Mouse (Mus musculus): ENCODE results near the gene Uqcrh.
A peak's percentile ranks its signal among the peaks of the same experiment; 100 is the strongest.

Gene Uqcrh

GRCm38 (mm10) chr4:116074861-116075620, at the start of gene Uqcrh, which contains the start of gene Lrrc41:
Gene Uqcrh (minus strand): TSS chr4:116075071.
Gene Lrrc41 (plus strand): TSS chr4:116075269.
- peak; percentile 96 for DNase-seq (ENCODE audit: low spot score)

- DNase-seq (ENCODE audit: low spot score), result peak; percentile 99
These were observed 49.0 kb upstream of the Uqcrh start, which contains the start of the genes Rad54l and Pomgnt1 for GRCm38 (mm10) chr4:116123602-116124519. Gene Rad54l (minus strand): TSS chr4:116123690. Gene Pomgnt1 (plus strand): TSS chr4:116123840.

- DNase-seq (ENCODE audit: low spot score), result peak; percentile 17
These were observed 47.9 kb upstream of the Uqcrh start for GRCm38 (mm10) chr4:116122762-116123161.

GRCm38 (mm10) chr4:116111486-116111885, 36.6 kb upstream of the Uqcrh start:
- DNase-seq (ENCODE audit: low spot score), result no peak

GRCm38 (mm10) chr4:116110695-116111094, 35.8 kb upstream of the Uqcrh start:
- no peak for DNase-seq (ENCODE audit: low spot score)

GRCm38 (mm10) chr4:116105278-116105677, 30.4 kb upstream of the Uqcrh start:
- DNase-seq (ENCODE audit: low spot score), result no peak

- DNase-seq (ENCODE audit: low spot score), result no peak
These were observed 26.1 kb upstream of the Uqcrh start for GRCm38 (mm10) chr4:116100959-116101358.

- no peak for DNase-seq (ENCODE audit: low spot score)
These were observed 22.3 kb upstream of the Uqcrh start for GRCm38 (mm10) chr4:116097211-116097610.

- no peak for DNase-seq (ENCODE audit: low spot score)
These were observed 21.4 kb upstream of the Uqcrh start for GRCm38 (mm10) chr4:116096291-116096690.

- DNase-seq (ENCODE audit: low spot score), result no peak
These were observed 13.8 kb upstream of the Uqcrh start for GRCm38 (mm10) chr4:116088510-116089249.

GRCm38 (mm10) chr4:116077240-116078095, 2.6 kb upstream of the Uqcrh start:
- no peak for DNase-seq (ENCODE audit: low spot score)

- DNase-seq (ENCODE audit: low spot score), result peak; percentile 48
These were observed 1.7 kb upstream of the Uqcrh start for GRCm38 (mm10) chr4:116076369-116077231.

- DNase-seq (ENCODE audit: low spot score), result peak; percentile 77
These were observed 929 bp upstream of the Uqcrh start for GRCm38 (mm10) chr4:116075631-116076368.

- DNase-seq (ENCODE audit: low spot score), result peak; percentile 59
These were observed 661 bp downstream of the Uqcrh start for GRCm38 (mm10) chr4:116074145-116074675.

GRCm38 (mm10) chr4:116073146-116073545, 1.7 kb downstream of the Uqcrh start:
- peak; percentile 17 for DNase-seq (ENCODE audit: low spot score)

- no peak for DNase-seq (ENCODE audit: low spot score)
These were observed 4.8 kb downstream of the Uqcrh start for GRCm38 (mm10) chr4:116070116-116070515.

- no peak for DNase-seq (ENCODE audit: low spot score)
These were observed 11.0 kb downstream of the Uqcrh start for GRCm38 (mm10) chr4:116063855-116064254.

GRCm38 (mm10) chr4:116059012-116059726, 15.7 kb downstream of the Uqcrh start:
- DNase-seq (ENCODE audit: low spot score), result no peak

Measured in embryo, embryonic 10.5 days (tissue).